Mouse (Mus musculus) MEL-GATA-1-ER (cell line): Measurements from ENCODE around the gene Myo1e.

Experiments used
- DNase-seq: peaks from one replicate; pipeline ENCODE4 v3.0.0-alpha.2; 2012; ENCODE audit warnings: low read depth; ENCODE audit errors: extremely low read depth

Myo1e gene

GRCm38 (mm10) chr9:70351570-70352277 lies 144.6 kb downstream of the Myo1e start:
- DNase-seq, result no peak

- no peak for DNase-seq
These were observed 149.1 kb downstream of the Myo1e start for GRCm38 (mm10) chr9:70356254-70356653.

- no peak for DNase-seq
These were observed 152.4 kb downstream of the Myo1e start for GRCm38 (mm10) chr9:70359402-70360131.

- no peak for DNase-seq
These were observed 157.6 kb downstream of the Myo1e start for GRCm38 (mm10) chr9:70364741-70365140.

GRCm38 (mm10) chr9:70365915-70366314 lies 158.8 kb downstream of the Myo1e start:
- DNase-seq, result no peak

- no peak for DNase-seq
These were observed 159.7 kb downstream of the Myo1e start for GRCm38 (mm10) chr9:70366898-70367297.

GRCm38 (mm10) chr9:70371638-70372037 lies 164.5 kb downstream of the Myo1e start:
- DNase-seq, result no peak

GRCm38 (mm10) chr9:70379502-70380467 lies 172.6 kb downstream of the Myo1e start:
- no peak for DNase-seq

- DNase-seq, result peak; percentile 88
These were observed 174.9 kb downstream of the Myo1e start for GRCm38 (mm10) chr9:70382091-70382490.

GRCm38 (mm10) chr9:70383750-70384149 lies 176.6 kb downstream of the Myo1e start:
- DNase-seq, result peak; percentile 75

GRCm38 (mm10) chr9:70384494-70384893 lies 177.3 kb downstream of the Myo1e start:
- peak; percentile 46 for DNase-seq

GRCm38 (mm10) chr9:70384958-70385728 lies 178.0 kb downstream of the Myo1e start:
- DNase-seq, result peak; percentile 80

- DNase-seq, result no peak
These were observed 180.4 kb downstream of the Myo1e start for GRCm38 (mm10) chr9:70387410-70388119.

- no peak for DNase-seq
These were observed 182.4 kb downstream of the Myo1e start for GRCm38 (mm10) chr9:70389548-70389947.

- DNase-seq, result no peak
These were observed 183.9 kb downstream of the Myo1e start for GRCm38 (mm10) chr9:70391042-70391441.

- DNase-seq, result peak; percentile 74
These were observed 184.8 kb downstream of the Myo1e start for GRCm38 (mm10) chr9:70391660-70392562.

GRCm38 (mm10) chr9:70392563-70392907 lies 185.4 kb downstream of the Myo1e start:
- peak; percentile 66 for DNase-seq

GRCm38 (mm10) chr9:70395617-70396016 lies 188.5 kb downstream of the Myo1e start:
- no peak for DNase-seq

GRCm38 (mm10) chr9:70396083-70396482 lies 188.9 kb downstream of the Myo1e start:
- no peak for DNase-seq
